Mouse (Mus musculus): ENCODE measurements around the gene Mef2d.

Mef2d gene

GRCm38 (mm10) chr3:88181374-88181773, 39.2 kb downstream of the Mef2d start:
- no peak for DNase-seq (ENCODE audit: low spot score in 2 of 2)

GRCm38 (mm10) chr3:88186424-88186823, 44.3 kb downstream of the Mef2d start:
- no peak for DNase-seq (ENCODE audit: low spot score in 2 of 2)

- peak in 1 of 2 experiments; percentile 38 for DNase-seq (ENCODE audit: low spot score in 2 of 2)
Measured at GRCm38 (mm10) chr3:88191146-88191545, 49.0 kb downstream of the Mef2d start.

- DNase-seq (ENCODE audit: low spot score in 2 of 2), result peak in 1 of 2 experiments; percentile 29
Measured at GRCm38 (mm10) chr3:88191820-88192616, 49.8 kb downstream of the Mef2d start.

- DNase-seq (ENCODE audit: low spot score in 2 of 2), result no peak
Measured at GRCm38 (mm10) chr3:88197741-88198504, 55.8 kb downstream of the Mef2d start.

- no peak for DNase-seq (ENCODE audit: low spot score in 2 of 2)
Measured at GRCm38 (mm10) chr3:88198505-88199020, 56.4 kb downstream of the Mef2d start.

- DNase-seq (ENCODE audit: low spot score in 2 of 2), result no peak
Measured at GRCm38 (mm10) chr3:88199541-88200110, 57.5 kb downstream of the Mef2d start.

GRCm38 (mm10) chr3:88200161-88200971, 58.2 kb downstream of the Mef2d start:
- DNase-seq (ENCODE audit: low spot score in 2 of 2), result no peak

- no peak for DNase-seq (ENCODE audit: low spot score in 2 of 2)
Measured at GRCm38 (mm10) chr3:88200972-88201330, 58.8 kb downstream of the Mef2d start.

- no peak for DNase-seq (ENCODE audit: low spot score in 2 of 2)
Measured at GRCm38 (mm10) chr3:88201640-88202039, 59.5 kb downstream of the Mef2d start.

GRCm38 (mm10) chr3:88202986-88203385, 60.8 kb downstream of the Mef2d start:
- no peak for DNase-seq (ENCODE audit: low spot score in 2 of 2)

GRCm38 (mm10) chr3:88203456-88203855, 61.3 kb downstream of the Mef2d start:
- no peak for DNase-seq (ENCODE audit: low spot score in 2 of 2)

GRCm38 (mm10) chr3:88203999-88204700, 62.0 kb downstream of the Mef2d start:
- DNase-seq (ENCODE audit: low spot score in 2 of 2), result no peak

GRCm38 (mm10) chr3:88204751-88205150, 62.6 kb downstream of the Mef2d start:
- DNase-seq (ENCODE audit: low spot score in 2 of 2), result no peak

GRCm38 (mm10) chr3:88205176-88205562, 63.0 kb downstream of the Mef2d start:
- no peak for DNase-seq (ENCODE audit: low spot score in 2 of 2)

GRCm38 (mm10) chr3:88205563-88206491, 63.7 kb downstream of the Mef2d start:
- DNase-seq (ENCODE audit: low spot score in 2 of 2), result no peak

- DNase-seq (ENCODE audit: low spot score in 2 of 2), result no peak
Measured at GRCm38 (mm10) chr3:88206500-88206899, 64.3 kb downstream of the Mef2d start.

- DNase-seq (ENCODE audit: low spot score in 2 of 2), result no peak
Measured at GRCm38 (mm10) chr3:88206901-88207371, 64.8 kb downstream of the Mef2d start.

GRCm38 (mm10) chr3:88207451-88208100, 65.4 kb downstream of the Mef2d start:
- DNase-seq (ENCODE audit: low spot score in 2 of 2), result no peak

Measured in spleen, postnatal 10 days (tissue).